Mouse (Mus musculus) bone marrow macrophage, adult 2 months (primary cell): ENCODE measurements around the gene Dcps.

ENCODE experiments used
- CTCF ChIP-seq: IDR thresholded peaks from 2 replicates; pipeline ENCODE4 v1.5.1; 2012; ENCODE audit warnings: low read depth, mild to moderate bottlenecking, low read length, moderate library complexity
- POLR2A ChIP-seq: IDR thresholded peaks from 2 replicates; pipeline ENCODE4 v1.6.1; 2012; ENCODE audit warnings: mild to moderate bottlenecking, low read depth, low read length, borderline replicate concordance

DNA sequence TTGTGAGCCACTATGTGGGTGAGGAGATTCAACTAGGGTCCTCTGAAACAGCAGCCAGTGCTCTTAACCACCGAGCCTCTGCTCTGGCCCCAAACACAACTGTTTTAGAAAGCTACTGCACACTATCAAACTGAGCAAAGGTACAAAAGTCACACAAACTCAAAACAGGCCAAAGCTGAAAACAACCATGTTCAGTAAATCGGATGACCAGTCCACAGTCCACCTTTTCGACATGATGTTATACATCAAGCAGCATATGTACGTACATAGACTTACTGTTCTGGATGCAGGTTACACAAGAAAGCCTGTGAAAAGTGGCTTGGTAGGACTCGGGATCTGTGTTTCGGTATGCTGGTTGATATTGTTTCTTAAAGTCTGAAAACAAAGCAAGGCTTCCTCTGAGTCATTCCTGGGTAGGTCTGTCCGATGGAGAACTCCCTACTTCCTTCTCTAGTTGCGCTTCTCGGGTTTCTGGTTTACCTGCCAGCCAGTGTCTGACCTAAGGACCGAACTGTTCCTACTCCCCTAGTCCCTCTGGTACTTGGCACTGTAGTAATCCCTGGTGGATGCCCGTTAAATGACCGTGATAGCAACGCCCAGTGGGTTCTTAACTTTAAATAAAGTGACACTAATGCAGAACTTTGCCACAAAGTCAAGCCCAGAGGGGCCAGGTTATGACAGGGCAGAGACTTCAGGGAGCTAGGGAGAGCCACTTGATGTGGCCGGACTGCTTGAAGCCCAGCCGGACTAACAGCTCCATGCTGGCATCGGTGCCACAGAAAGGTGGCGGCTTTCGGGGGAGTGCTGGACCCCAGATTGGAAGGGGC is 23.3 kb upstream of the Dcps start:
- no peak for TF ChIP-seq CTCF
- 0 out of 2 replicates have a peak, but pooled peaks have one; percentile 17 for TF ChIP-seq POLR2A
